Mouse (Mus musculus) heart, postnatal 10 days (tissue): ENCODE measurements at regions not wholly inside any gene's neighbourhood (a gene's known extent, or its start where the extent isn't known, plus 50 kb on each side); places are given as distances from the start of the nearest gene placed in this dataset.
A peak's percentile ranks its signal among the peaks of the same experiment; 100 is the strongest.
"Not testable (repeated sequence)": the region's sequence is repeated elsewhere in the genome, so short reads cannot be mapped to it uniquely, and the experiment has no call there.

Experiments used
- DNase-seq, 2 experiments: peaks; one replicate each; pipeline ENCODE4 v3.0.0; 2021
- intact Hi-C: fragments of 180-260 bp; cut with DNase I; formaldehyde crosslinking; loops from one replicate; pipeline ENCODE4 v1.15.1; 2025

DNA sequence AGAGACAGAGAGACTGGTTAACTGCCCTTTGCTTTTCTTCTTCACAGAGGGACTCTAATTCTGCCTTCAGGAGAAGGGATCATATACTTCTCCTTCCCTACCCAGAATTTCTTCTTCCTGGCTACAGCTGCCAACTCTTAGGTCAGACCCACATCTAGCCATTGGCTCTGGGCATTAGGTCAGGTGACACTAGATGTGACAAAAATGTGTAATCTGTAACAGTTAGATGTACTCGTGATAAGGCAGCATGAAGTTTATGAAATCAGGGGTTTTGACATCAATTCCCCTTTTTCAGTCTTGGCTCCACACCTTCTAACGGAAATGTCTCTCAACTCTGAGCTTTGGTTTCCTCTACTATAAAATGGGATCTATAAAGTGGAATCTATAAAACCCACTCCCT lies 428.4 kb downstream of the Bmper start:
- intact Hi-C loops: no loop called here
- DNase-seq: no peak

- DNase-seq: no peak
- intact Hi-C loops: no loop called here
Measured at GRCm38 (mm10) chr9:23653086-23653485, 430.2 kb downstream of the Bmper start.

DNA sequence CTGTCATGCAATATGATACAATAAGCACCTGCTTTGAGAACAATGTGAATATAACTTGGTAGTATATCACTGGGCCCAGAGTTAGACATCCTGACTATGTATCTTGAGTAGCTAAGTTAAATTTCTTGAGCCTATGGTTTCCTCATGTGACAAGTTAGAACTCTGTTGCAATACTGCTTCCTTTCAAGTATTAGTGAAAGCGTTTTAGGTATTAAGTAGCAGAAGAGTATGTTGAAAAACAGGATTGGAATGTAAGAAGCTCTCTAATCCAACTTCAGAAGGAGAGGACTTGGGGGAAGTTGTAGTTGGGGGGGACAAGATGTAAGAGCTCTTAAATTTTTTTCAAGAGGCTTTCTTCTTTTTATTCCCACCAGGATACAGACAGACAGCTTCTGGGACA lies 431.9 kb downstream of the Bmper start:
- intact Hi-C loops: no loop called here
- DNase-seq: no peak

DNA sequence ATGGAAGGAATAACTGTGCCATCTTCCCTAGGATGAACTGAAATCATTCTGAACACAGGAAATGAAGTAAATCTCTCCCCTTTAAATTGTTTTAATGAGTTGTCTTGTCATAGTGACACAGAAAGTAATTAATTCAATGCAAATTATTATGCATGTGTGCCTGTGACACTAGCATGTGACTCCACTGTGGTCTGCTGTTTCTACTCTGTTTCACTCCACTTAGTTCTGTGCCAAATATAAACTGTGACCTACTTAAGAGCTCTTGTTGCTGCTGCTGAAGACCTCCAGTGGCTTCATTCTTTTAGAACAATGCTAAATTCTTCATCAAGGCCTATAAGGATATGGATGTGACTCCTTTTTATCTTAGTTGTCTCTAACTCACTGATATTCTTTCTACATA lies 431.8 kb upstream of the Npsr1 start:
- intact Hi-C loops: no loop called here
- no peak for DNase-seq

- intact Hi-C loops: no loop called here
- no peak for DNase-seq
Measured at GRCm38 (mm10) chr9:23669230-23669629, 428.6 kb upstream of the Npsr1 start.

- intact Hi-C loops: no loop called here
- DNase-seq: no peak
Measured at GRCm38 (mm10) chr9:23670642-23671041, 427.2 kb upstream of the Npsr1 start.

DNA sequence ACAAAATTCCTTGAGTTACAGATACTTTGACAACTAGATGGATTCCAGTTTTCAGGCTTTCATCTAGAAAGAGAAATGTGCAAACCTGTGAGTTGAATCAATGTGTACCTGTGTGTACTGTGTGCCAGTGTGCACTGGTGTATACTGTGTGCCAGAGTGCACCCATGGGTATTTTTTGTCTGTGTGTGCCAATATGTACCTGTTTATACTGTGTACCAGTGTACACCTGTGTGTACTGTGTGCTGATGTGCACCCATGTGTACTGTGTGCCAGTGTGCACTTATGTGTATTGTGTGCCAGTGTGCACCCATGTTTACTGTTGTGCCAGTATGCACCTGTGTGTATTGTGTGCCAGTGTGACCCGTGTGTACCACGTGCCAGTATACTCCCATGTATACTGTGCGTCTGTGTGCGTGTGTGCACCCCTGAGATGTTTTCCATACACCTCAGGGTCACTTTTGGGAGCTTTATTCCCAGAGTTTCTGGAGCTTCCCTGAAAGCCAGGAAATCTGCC lies 424.4 kb upstream of the Npsr1 start:
- no peak for DNase-seq
- intact Hi-C loops: no loop called here

DNA sequence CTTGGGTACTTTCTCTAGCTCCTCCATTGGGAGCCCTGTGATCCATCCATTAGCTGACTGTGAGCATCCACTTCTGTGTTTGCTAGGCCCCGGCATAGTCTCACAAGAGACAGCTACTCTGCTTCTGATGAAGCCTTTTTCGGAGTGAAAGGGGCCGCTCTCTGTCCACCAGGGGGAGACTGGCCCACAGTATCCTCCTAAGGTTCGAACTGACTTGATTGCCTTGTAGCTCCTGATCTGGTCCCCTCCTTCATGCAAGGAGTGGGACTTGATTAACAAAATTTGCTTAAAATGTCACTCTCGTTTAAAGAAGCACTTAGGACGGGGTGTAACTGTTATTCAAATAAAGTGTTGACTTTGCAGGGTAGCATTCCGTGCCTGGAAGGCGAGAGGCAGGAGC lies 423.0 kb upstream of the Npsr1 start:
- no peak for DNase-seq
- intact Hi-C loops: no loop called here

- DNase-seq: no peak
- intact Hi-C loops: no loop called here
Measured at GRCm38 (mm10) chr9:23689456-23689855, 408.3 kb upstream of the Npsr1 start.

DNA sequence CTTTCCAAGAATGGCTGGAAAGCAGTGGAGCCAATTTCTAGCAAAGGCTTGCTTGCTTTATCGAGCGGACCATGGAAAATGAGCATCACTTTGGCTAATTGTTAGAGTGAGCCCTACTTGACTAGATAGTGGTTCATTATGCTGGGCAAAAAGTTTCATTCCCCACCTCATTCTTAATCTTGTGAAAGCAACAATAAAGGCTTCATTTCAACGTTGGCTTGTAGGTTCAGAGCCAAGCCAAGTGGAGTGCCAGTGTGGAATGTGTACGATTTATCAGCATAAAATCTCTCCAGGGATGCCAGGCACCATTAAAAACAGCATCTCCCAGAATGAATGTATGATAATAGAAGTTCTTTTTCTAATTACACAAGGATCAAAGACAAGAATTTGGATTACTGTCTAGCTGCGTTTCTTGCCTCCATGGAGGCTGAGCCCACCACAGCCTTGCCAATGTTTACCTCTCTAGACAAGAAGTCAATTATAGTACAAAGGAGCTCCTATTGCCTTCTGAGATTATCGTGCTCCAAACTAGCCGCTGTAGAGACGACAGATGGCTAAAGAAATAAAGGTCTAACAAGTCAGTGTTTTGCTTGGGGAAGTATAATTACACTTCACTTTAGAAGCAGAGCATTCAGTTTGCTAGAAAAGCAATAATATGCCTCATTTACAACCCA lies 404.9 kb upstream of the Npsr1 start:
- intact Hi-C loops: no loop called here
- DNase-seq: no peak

GRCm38 (mm10) chr9:23693442-23693829 lies 404.4 kb upstream of the Npsr1 start:
- DNase-seq: no peak
- intact Hi-C loops: no loop called here

GRCm38 (mm10) chr9:23694481-23694880 lies 403.3 kb upstream of the Npsr1 start:
- no peak for DNase-seq
- intact Hi-C loops: no loop called here

GRCm38 (mm10) chr9:23700567-23700966 lies 397.2 kb upstream of the Npsr1 start:
- intact Hi-C loops: no loop called here
- DNase-seq: no peak

DNA sequence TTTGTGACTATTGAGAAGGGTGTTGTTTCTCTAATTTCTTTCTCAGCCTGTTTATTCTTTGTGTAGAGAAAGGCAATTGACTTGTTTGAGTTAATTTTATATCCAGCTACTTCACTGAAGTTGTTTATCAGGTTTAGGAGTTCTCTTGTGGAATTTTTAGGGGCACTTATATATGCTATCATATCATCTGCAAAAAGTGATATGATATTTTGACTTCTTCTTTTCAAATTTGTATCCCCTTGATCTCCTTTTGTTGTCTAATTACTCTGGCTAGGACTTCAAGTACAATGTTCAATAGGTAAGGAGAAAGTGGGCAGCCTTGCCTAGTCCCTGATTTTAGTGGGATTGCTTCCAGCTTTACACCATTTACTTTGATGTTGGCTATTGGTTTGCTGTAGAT lies 380.2 kb upstream of the Npsr1 start:
- DNase-seq, intact Hi-C loops: not testable (repeated sequence)

GRCm38 (mm10) chr9:23728816-23729215 lies 369.0 kb upstream of the Npsr1 start:
- DNase-seq: no peak
- intact Hi-C loops: no loop called here

DNA sequence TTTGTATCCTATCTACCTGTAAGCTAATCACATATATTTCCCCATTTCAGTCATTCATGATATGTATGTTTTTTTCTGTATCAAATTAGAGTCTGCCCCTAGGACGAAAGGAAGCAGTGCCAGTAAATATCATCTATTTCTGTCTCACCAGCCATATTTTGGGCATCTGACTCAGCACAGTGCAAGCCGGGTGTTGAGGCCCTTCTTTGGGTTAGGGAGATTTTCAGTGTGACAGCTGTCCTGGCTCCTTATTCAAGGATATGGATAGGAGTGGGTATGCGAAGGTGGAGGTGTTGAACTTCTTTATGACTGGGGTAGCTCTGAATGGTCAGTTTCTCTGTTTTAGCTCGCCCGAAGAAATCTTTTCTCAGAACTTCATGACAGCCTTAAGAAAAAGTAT lies 345.3 kb upstream of the Npsr1 start:
- peak; percentile 15 to 21 for DNase-seq
- intact Hi-C loops: no loop called here

- intact Hi-C loops: no loop called here
Measured at GRCm38 (mm10) chr9:23786660-23787059, 311.1 kb upstream of the Npsr1 start.

More at GRCm38 (mm10) chr9:23786660-23787059, 311.1 kb upstream of the Npsr1 start:
- DNase-seq: no peak
